Mouse (Mus musculus) C2C12 (cell line): ENCODE measurements around the gene Atg9a. TPM values are rescaled to one million over a fixed set of nuclear protein-coding genes. Genes with fewer than 3 reads are reported as not detected.

ENCODE experiments used
- H3K27me3 ChIP-seq: one replicate; pipeline ENCODE4 v1.6.1; 2011; ENCODE audit not compliant: control insufficient read depth, insufficient read depth, insufficient read length
- H3K36me3 ChIP-seq: one replicate; pipeline ENCODE4 v1.6.1; 2011; ENCODE audit not compliant: control insufficient read depth, insufficient read depth
- H3K4me3 ChIP-seq: one replicate; pipeline ENCODE4 v1.5.1; 2011; ENCODE audit warnings: mild to moderate bottlenecking, control low read depth; ENCODE audit not compliant: poor library complexity, insufficient read depth, severe bottlenecking
- H3K79me2 ChIP-seq: one replicate; pipeline ENCODE4 v1.6.1; 2011; ENCODE audit not compliant: control insufficient read depth, insufficient read depth
- H3K79me3 ChIP-seq: one replicate; pipeline ENCODE4 v1.6.1; 2011; ENCODE audit warnings: low read depth, control low read depth
- H3ac ChIP-seq: one replicate; pipeline ENCODE3; 2011; ENCODE audit warnings: low read depth; ENCODE audit not compliant: control insufficient read depth, insufficient read length
- CEBPB ChIP-seq: IDR thresholded peaks from one replicate; pipeline ENCODE4 v1.6.1; 2011; ENCODE audit warnings: low read depth, mild to moderate bottlenecking, control low read depth, moderate library complexity
- CTCF ChIP-seq: IDR thresholded peaks from one replicate; pipeline ENCODE4 v1.5.1; 2011; ENCODE audit not compliant: control insufficient read depth, insufficient read depth, insufficient read length
- FOSL1 ChIP-seq: IDR thresholded peaks from one replicate; pipeline ENCODE4 v1.8.0; 2011; ENCODE audit warnings: mild to moderate bottlenecking, low read length; ENCODE audit not compliant: poor library complexity, insufficient read depth, severe bottlenecking
- MAX ChIP-seq: IDR thresholded peaks from one replicate; pipeline ENCODE4 v1.6.1; 2011; ENCODE audit warnings: mild to moderate bottlenecking, control low read depth
- MYOD1 ChIP-seq: IDR thresholded peaks from one replicate; pipeline ENCODE4 v1.6.1; 2011; ENCODE audit warnings: low read depth; ENCODE audit not compliant: control insufficient read depth, insufficient read length
- MYOG ChIP-seq: IDR thresholded peaks from one replicate; pipeline ENCODE4 v1.6.1; 2011; ENCODE audit not compliant: control insufficient read depth, insufficient read length; ENCODE audit errors: extremely low read depth
- USF1 ChIP-seq: IDR thresholded peaks from one replicate; pipeline ENCODE4 v1.6.1; 2011; ENCODE audit warnings: low read depth, mild to moderate bottlenecking, control low read depth, moderate library complexity
- polyA plus RNA-seq: library from polyadenylated mRNA; unstranded; fragments of >200 nt; fragmentation: generic; extraction: Trizol; gene quantifications from one replicate; pipeline ENCODE4 v1.2.1, GENCODE M21; 2012; ENCODE audit warnings: missing spikeins

Gene Atg9a
- polyA plus RNA-seq, 1 experiment = 16.8 TPM

- Histone ChIP-seq H3K79me3 (peaks cover 38% of the 10 kb centered on the region), H3K27me3 (no peaks in the 10 kb centered on the region), H3K36me3 (peaks cover 44% of the 10 kb centered on the region), H3K4me3 (peak overlapping the region; percentile 91), H3K79me2 (peaks cover 64% of the 10 kb centered on the region), H3ac (peak overlapping the region; percentile 2)
- TF ChIP-seq CEBPB = no peak
- TF ChIP-seq MYOD1 = no peak
- TF ChIP-seq MYOG = no peak
- TF ChIP-seq CTCF = no peak
- TF ChIP-seq USF1 = no peak
- no peak for TF ChIP-seq FOSL1
- TF ChIP-seq MAX = no peak
Observed at GRCm38 (mm10) chr1:75217893-75218226, 25.9 kb upstream of the Atg9a start.

GRCm38 (mm10) chr1:75216797-75217585, 25.0 kb upstream of the Atg9a start:
- no peak overlapping the region for H3K4me3 ChIP-seq
- peaks cover 43% of the 10 kb centered on the region for H3K79me3 ChIP-seq
- H3K79me2 ChIP-seq = peaks cover 72% of the 10 kb centered on the region
- TF ChIP-seq CEBPB (no peak), MYOD1 (no peak), USF1 (no peak), MAX (no peak), CTCF (no peak), FOSL1 (no peak), MYOG (no peak)
- H3K36me3 ChIP-seq = peaks cover 52% of the 10 kb centered on the region
- H3ac ChIP-seq = no peak overlapping the region
- H3K27me3 ChIP-seq = no peaks in the 10 kb centered on the region

GRCm38 (mm10) chr1:75215785-75216184, 23.8 kb upstream of the Atg9a start:
- TF ChIP-seq CTCF (no peak), USF1 (no peak), FOSL1 (no peak), MAX (no peak), MYOD1 (no peak), CEBPB (no peak), MYOG (no peak)
- peaks cover 84% of the 10 kb centered on the region for H3K79me2 ChIP-seq
- peaks cover 54% of the 10 kb centered on the region for H3K79me3 ChIP-seq
- peaks cover 56% of the 10 kb centered on the region for H3K36me3 ChIP-seq
- no peaks in the 10 kb centered on the region for H3K27me3 ChIP-seq
- H3ac ChIP-seq = no peak overlapping the region
- H3K4me3 ChIP-seq = no peak overlapping the region

- Histone ChIP-seq H3K79me3 (peaks cover 54% of the 10 kb centered on the region), H3K27me3 (no peaks in the 10 kb centered on the region), H3K79me2 (peaks cover 86% of the 10 kb centered on the region), H3K36me3 (peaks cover 56% of the 10 kb centered on the region), H3K4me3 (no peak overlapping the region), H3ac (no peak overlapping the region)
- TF ChIP-seq CEBPB (no peak), MYOG (no peak), CTCF (no peak), FOSL1 (no peak), MAX (no peak), MYOD1 (no peak), USF1 (no peak)
Observed at GRCm38 (mm10) chr1:75214886-75215285, 22.9 kb upstream of the Atg9a start.

- TF ChIP-seq CTCF (no peak), MAX (no peak), USF1 (no peak), CEBPB (no peak), FOSL1 (no peak), MYOG (no peak), MYOD1 (no peak)
- H3ac ChIP-seq = no peak overlapping the region
- H3K79me3 ChIP-seq = peaks cover 54% of the 10 kb centered on the region
- no peaks in the 10 kb centered on the region for H3K27me3 ChIP-seq
- H3K4me3 ChIP-seq = no peak overlapping the region
- peaks cover 56% of the 10 kb centered on the region for H3K36me3 ChIP-seq
- peaks cover 86% of the 10 kb centered on the region for H3K79me2 ChIP-seq
Observed at GRCm38 (mm10) chr1:75214442-75214841, 22.4 kb upstream of the Atg9a start.

GRCm38 (mm10) chr1:75213096-75213495, 21.1 kb upstream of the Atg9a start:
- no peaks in the 10 kb centered on the region for H3K27me3 ChIP-seq
- peaks cover 46% of the 10 kb centered on the region for H3K79me3 ChIP-seq
- peaks cover 75% of the 10 kb centered on the region for H3K79me2 ChIP-seq
- H3ac ChIP-seq = no peak overlapping the region
- TF ChIP-seq CEBPB = no peak
- TF ChIP-seq MYOG = no peak
- TF ChIP-seq MAX = no peak
- TF ChIP-seq FOSL1 = no peak
- TF ChIP-seq USF1 = no peak
- TF ChIP-seq CTCF = no peak
- TF ChIP-seq MYOD1 = no peak
- peaks cover 56% of the 10 kb centered on the region for H3K36me3 ChIP-seq
- no peak overlapping the region for H3K4me3 ChIP-seq
